Mouse (Mus musculus) spleen, adult 2 months (tissue): ENCODE results near the gene Phldb2. TPM values are rescaled to one million over a fixed set of nuclear protein-coding genes. Genes with fewer than 3 reads are reported as not detected.
A peak's percentile ranks its signal among the peaks of the same experiment; 100 is the strongest.

Experiments
- DNase-seq, 2 experiments: peaks; one replicate each; pipeline versions ENCODE4 v3.0.0 to v3.0.0-alpha.2; 2012 to 2021; ENCODE audit warnings: low spot score in 2 of 2, low read depth in 1 of 2
- H3K27ac ChIP-seq: fragments of 200-500 bp; 2 replicates; pipeline ENCODE4 v1.5.1; 2012; ENCODE audit warnings: low read length, inconsistent platforms; ENCODE audit not compliant: insufficient read depth
- H3K27me3 ChIP-seq: fragments of 200-500 bp; 2 replicates; pipeline ENCODE4 v1.6.1; 2012; ENCODE audit warnings: mild to moderate bottlenecking, moderate library complexity, low read length, inconsistent platforms; ENCODE audit not compliant: control insufficient read depth, insufficient read depth
- H3K36me3 ChIP-seq: fragments of 200-500 bp; 2 replicates; pipeline ENCODE4 v1.6.1; 2012; ENCODE audit warnings: mild to moderate bottlenecking, low read length, inconsistent platforms; ENCODE audit not compliant: control insufficient read depth, insufficient read depth
- H3K4me1 ChIP-seq: fragments of 200-500 bp; 2 replicates; pipeline ENCODE4 v1.6.1; 2011; ENCODE audit warnings: inconsistent platforms; ENCODE audit not compliant: control insufficient read depth, insufficient read depth, insufficient read length
- H3K4me3 ChIP-seq: fragments of 200-500 bp; 2 replicates; pipeline ENCODE4 v1.5.1; 2011; ENCODE audit warnings: mild to moderate bottlenecking, inconsistent platforms; ENCODE audit not compliant: insufficient read depth, insufficient read length; ENCODE audit errors: extremely low read depth
- CTCF ChIP-seq: fragments of 200-500 bp; IDR thresholded peaks from 2 replicates; pipeline ENCODE4 v1.5.1; 2011; ENCODE audit warnings: mild to moderate bottlenecking, inconsistent platforms; ENCODE audit not compliant: insufficient read depth, insufficient read length, insufficient replicate concordance; ENCODE audit errors: extremely low read depth
- POLR2A ChIP-seq: fragments of 200-500 bp; IDR thresholded peaks from 2 replicates; pipeline ENCODE4 v1.6.1; 2011; ENCODE audit warnings: low read depth, low read length, inconsistent platforms
- WGBS: fragments of 180-500 bp; shearing (Covaris S2); methylation state at CpG from one replicate; pipeline ENCODE4 v1.1.7; 2018; 5-methylcytosine and 5-hydroxymethylcytosine counted together
- polyA plus RNA-seq: library from polyadenylated mRNA; depleted of rRNA; stranded (reverse); fragments of >200 nt; gene quantifications from 2 replicates; pipeline ENCODE4 v1.2.3, GENCODE M21; 2012

Phldb2 gene
- polyA plus RNA-seq, 1 experiment = 5.0 TPM

DNA sequence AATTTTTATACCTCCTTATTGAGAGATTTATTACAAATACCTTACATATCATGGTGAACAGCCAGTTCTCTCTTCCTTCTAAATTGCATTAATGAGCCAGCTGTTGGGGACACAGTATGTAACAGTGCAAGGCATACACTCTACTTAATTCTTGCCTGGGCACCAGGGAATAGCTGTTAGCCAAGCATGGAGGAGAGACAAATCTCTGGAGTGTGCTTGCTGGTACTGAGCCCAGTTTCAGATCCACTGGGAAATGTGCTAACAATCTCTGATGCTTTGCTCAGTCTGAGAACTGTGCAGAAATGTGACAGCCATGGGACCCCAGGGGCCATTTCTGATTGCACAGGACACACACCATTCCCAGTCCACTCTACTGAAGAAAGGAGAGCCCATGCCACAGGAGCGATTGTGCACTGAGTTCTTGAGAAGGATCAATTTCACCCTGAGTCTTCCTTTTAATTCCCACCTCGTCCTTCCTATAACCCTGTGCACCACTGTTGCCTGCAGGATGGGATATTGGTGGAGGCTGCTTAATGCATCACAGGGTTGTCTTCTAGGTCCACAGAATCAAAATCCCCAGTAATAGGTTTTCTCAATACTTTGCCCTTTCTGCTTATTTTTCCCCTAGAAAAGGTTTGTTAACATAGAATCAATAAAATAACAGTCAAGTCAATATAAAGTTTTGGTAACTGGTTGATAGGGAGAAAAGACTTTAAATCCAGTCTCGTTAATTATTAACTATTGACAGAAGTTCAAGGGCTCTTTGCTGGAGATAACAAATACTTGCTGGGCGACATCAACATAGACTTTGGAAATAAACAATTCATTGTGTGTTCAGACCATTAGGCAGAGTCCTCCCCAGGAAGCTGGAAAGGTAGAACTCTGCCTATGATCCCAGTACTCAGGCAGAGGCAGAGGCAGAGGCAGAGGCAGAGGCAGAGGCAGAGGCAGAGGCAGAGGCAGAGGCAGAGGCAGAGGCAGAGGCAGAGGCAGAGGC lies 31.5 kb upstream of the Phldb2 start:
- DNase-seq = no peak
- Histone ChIP-seq H3K36me3 (0 out of 2 replicates have a peak, but pooled peaks cover 2% of the 10 kb centered on the region), H3K4me3 (no peak overlapping the region), H3K27ac (no peak overlapping the region), H3K27me3 (no peaks in the 10 kb centered on the region), H3K4me1 (no peaks in the 10 kb centered on the region; the same call in 1 of the 2 replicates)
- 91% methylated on average over 4 of the region's 4 CpGs for WGBS
- no peak for TF ChIP-seq CTCF
- no peak for TF ChIP-seq POLR2A

DNA sequence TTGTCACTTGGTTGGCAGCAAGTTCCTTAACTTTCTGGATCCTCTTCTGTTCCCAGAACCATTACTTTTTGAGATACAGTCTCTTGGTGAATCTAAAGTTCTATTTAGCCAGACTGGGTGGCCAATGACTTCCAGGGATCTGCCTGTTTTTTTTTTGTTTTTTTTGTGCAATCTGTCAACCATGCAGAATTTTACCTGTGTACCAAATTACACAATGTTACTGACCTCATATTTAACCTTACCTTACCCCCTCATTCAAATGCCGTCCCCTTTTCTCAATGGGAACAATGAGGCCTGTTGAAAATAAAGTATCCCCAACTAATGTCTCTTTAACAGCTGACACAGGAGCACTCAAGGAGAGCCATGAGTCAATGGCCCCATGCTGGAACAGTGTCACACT lies 22.9 kb upstream of the Phldb2 start:
- TF ChIP-seq POLR2A (no peak), CTCF (no peak)
- no peaks in the 10 kb centered on the region for H3K27me3 ChIP-seq
- DNase-seq = no peak
- H3K36me3 ChIP-seq = peaks cover 6% of the 10 kb centered on the region
- WGBS = 92% methylated on average over 1 of the region's 1 CpGs
- no peak overlapping the region for H3K27ac ChIP-seq
- no peak overlapping the region for H3K4me3 ChIP-seq
- no peaks in the 10 kb centered on the region for H3K4me1 ChIP-seq

DNA sequence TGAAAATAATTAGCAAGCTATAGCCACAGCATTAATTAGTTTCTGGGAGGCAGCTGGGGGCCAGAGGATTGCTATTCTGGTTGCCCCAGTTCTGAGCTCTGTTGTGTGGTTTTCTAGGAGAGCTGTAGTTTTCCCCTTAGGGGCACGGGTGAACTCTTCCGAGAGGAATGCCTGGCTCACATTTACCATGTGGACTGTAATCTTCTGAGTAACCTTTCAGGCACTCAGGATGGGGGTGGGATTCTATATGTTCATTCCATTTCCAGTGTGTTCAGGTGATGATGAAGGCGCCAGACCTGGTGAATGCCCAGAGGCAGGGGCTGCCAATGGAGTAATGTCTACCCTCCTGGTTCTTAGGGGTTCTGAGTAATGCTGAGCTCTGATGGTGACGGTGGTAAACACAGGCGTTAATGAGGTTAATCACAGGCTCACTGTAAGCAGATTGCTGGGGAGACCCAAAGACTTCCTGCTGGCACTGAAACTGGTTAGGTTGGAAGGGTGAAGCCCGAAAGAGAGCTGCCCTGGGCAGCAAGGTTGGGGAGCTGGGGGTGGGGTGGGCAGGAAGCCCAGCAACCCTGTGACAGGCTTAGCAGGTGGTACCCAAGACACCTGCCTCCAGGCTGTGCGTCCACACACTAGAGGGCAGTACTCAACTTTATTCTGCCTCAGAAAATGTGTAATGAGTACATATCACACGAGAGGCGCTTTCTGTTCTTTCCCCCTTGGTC lies 20.7 kb upstream of the Phldb2 start:
- TF ChIP-seq CTCF (peak; percentile 12; the same call in 1 of the 2 replicates), POLR2A (no peak)
- H3K27me3 ChIP-seq = no peaks in the 10 kb centered on the region
- no peak for DNase-seq
- 76% methylated on average over 9 of the region's 9 CpGs for WGBS
- H3K27ac ChIP-seq = no peak overlapping the region
- H3K4me3 ChIP-seq = no peak overlapping the region
- H3K36me3 ChIP-seq = peaks cover 1% of the 10 kb centered on the region
- no peaks in the 10 kb centered on the region for H3K4me1 ChIP-seq

DNA sequence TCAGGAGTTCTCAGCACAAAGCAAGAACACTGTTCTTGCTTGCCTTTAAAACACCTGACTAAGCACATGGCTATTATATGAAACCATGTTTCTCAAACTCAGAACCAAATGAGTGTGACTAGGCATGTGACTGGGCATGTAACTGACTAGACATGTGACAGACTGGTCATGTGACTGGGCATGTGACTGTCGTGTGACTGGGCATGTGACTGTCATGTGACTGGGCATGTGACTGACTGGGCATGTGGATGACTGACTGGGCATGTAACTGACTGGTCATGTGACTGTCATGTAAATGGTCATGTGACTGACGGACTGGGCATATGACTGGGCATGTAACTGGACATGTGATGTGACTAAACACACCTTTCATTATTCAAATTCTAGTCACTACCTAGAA lies 16.8 kb upstream of the Phldb2 start:
- DNase-seq = no peak
- no peaks in the 10 kb centered on the region for H3K27me3 ChIP-seq
- H3K36me3 ChIP-seq = no peaks in the 10 kb centered on the region; the same call in 1 of the 2 replicates
- no peak overlapping the region for H3K27ac ChIP-seq
- H3K4me3 ChIP-seq = no peak overlapping the region
- 95% methylated on average over 2 of the region's 2 CpGs for WGBS
- no peaks in the 10 kb centered on the region for H3K4me1 ChIP-seq
- no peak for TF ChIP-seq CTCF
- no peak for TF ChIP-seq POLR2A

DNA sequence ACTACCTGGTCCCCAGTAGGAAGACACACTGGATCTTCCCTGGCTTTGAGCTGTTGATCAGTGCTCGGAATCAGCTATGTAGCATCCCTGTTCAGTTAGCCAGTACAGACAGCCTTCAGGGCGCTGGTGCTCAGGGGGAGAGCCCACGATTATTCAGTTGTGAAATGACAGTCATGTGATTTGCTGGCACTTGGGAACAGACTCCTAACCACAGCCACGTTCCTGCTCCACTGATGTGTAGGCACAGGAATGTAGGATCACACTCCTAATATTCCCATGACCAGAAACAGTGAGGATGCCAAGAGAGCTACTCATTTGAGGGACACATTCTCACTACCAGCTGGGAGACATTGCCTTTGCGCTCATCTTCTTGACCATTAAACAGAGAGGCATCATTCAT lies 15.3 kb upstream of the Phldb2 start:
- H3K27me3 ChIP-seq = no peaks in the 10 kb centered on the region
- no peak for DNase-seq
- no peak overlapping the region for H3K4me3 ChIP-seq
- WGBS = 84% methylated on average over 5 of the region's 5 CpGs
- H3K4me1 ChIP-seq = no peaks in the 10 kb centered on the region
- TF ChIP-seq CTCF (no peak), POLR2A (no peak)
- no peak overlapping the region for H3K27ac ChIP-seq
- peaks cover 3% of the 10 kb centered on the region for H3K36me3 ChIP-seq

DNA sequence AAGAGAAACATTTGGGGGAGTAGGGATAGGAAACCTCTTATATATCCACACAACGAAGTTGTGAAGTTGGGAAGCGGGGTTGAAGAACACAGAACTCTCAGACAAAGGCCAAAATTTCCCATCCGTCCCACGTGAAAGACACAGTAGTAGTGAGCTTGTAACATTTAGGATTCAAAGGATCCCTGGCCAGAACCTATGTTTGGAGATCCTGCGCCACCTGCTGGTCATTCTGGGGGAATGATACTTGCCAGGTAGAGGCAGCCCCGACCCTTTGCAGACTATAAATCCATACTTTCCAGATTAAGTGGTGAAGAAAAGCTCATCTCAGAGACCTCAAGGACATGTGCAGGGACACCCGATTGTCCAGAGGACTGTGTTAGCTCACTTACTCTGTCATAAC lies 14.1 kb upstream of the Phldb2 start:
- Histone ChIP-seq H3K27ac (no peak overlapping the region), H3K36me3 (peaks cover 3% of the 10 kb centered on the region)

More for the DNA sequence above, 14.1 kb upstream of the Phldb2 start:
- peak in 1 of 2 experiments; percentile 39 for DNase-seq
- TF ChIP-seq POLR2A (no peak), CTCF (peak; percentile 52; the same call in 1 of the 2 replicates)
- 27% methylated on average over 7 of the region's 7 CpGs for WGBS
- Histone ChIP-seq H3K4me1 (no peaks in the 10 kb centered on the region), H3K4me3 (no peak overlapping the region), H3K27me3 (no peaks in the 10 kb centered on the region)
